Mouse (Mus musculus): ENCODE data around the gene Cacna1d. TPM values are rescaled to one million over a fixed set of nuclear protein-coding genes. Genes with fewer than 3 reads are reported as not detected.

Cacna1d gene
- total RNA-seq, 2 experiments from 2014 or later: 0.36 to 0.38 TPM

DNA sequence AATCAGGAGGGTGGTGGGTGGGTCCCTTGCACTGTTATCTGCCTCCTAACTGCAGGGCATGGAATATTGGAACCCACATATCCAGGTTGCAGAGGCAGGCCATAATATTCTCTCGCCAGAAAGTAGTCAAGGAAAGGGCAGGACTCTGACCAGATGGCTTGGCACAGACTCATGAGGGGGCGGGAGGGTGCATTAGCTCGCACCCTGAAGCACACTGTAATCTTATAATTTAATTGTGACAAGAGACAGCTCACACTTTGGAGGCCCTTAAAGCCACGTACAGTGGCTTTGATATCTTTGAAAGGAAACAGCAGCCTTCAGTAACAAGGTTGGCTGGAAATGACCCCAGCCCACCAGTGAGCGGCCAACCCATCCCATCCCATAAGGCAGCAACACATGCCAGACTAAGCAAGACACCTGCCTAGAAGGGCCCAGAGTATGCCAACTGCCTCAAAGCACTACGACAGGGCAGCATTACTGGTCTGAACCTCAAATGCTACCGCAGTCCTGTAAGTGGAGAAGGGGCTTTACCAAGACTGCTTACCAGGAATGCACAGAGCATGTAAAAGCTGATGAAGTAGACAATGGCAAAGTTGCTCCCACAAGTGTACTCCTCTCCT lies 415.9 kb downstream of the Cacna1d start:
- no peak overlapping the region for H3K4me3 ChIP-seq
- no peak for TF ChIP-seq CTCF (IDR thresholded peaks at IDR 0.05)
- H3K27ac ChIP-seq: no peak overlapping the region
- no peak for DNase-seq
- intact Hi-C loops (cut with DNase I): no loop called here

GRCm38 (mm10) chr14:30068566-30068965 lies 422.7 kb downstream of the Cacna1d start:
- DNase-seq: no peak
- Histone ChIP-seq H3K4me3 (no peak overlapping the region), H3K27ac (no peak overlapping the region)
- TF ChIP-seq CTCF (IDR thresholded peaks at IDR 0.05): no peak
- intact Hi-C loops (cut with DNase I): no loop called here

GRCm38 (mm10) chr14:30066752-30067151 lies 424.5 kb downstream of the Cacna1d start:
- intact Hi-C loops (cut with DNase I): no loop called here
- Histone ChIP-seq H3K4me3 (no peak overlapping the region), H3K27ac (no peak overlapping the region)
- TF ChIP-seq CTCF (IDR thresholded peaks at IDR 0.05): no peak
- DNase-seq: no peak

DNA sequence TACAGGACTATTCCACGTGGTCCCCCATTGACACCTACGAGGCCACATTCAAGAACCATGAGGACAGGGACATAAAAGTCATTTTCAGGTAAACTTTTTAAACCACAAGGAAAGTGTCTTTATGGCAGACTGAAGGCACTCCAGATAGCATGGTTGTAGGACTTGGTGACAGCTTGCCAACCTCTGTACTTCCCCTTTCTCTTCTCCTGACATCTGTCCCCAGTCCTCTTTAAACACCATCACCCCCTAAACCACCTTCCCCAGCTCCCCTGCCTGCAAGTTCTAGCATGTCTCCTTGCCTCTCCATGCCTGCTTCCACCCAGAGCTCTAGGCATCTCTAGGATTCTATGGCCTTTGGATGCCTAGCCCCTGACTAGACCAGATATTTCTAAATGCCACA lies 426.4 kb downstream of the Cacna1d start:
- DNase-seq: no peak
- no peak overlapping the region for H3K27ac ChIP-seq
- intact Hi-C loops (cut with DNase I): no loop called here
- no peak overlapping the region for H3K4me3 ChIP-seq
- TF ChIP-seq CTCF (IDR thresholded peaks at IDR 0.05): no peak

DNA sequence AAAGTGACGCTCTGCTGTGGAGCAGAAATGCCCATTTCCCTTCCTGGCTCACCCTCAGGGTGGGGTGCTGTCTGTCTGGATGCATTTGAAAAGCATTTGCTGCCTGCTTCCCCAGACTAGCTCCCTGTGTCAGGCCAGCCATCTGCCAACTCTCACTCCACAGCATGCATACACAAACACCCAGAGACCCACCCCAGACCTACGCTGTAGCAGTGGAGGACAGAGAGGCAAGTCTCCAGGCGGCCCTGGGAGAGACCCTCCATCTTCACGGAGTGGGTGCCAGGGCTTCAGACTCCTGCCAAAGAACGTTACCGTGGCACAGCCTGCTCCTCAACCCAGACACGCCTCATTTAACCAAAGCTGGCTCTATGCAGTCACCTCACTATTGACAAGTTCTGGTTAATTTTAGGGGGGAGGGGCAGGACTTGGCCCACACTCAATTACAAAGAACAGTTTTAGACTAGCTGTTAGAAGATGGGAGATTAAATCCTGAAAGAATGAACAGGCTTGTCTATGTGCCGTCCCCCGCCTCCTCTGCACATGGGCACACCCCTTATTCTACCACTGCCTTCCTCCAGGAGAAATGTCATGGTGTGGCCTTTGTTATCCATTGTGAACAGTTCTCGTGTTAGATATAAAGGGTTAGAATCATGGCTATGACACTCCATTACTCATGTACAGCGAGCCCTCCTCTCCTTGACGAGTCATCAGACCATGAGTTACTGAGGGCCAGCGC lies 435.1 kb downstream of the Cacna1d start:
- intact Hi-C loops (cut with DNase I): no loop called here
- no peak for DNase-seq
- TF ChIP-seq CTCF (IDR thresholded peaks at IDR 0.05): no peak
- Histone ChIP-seq H3K27ac (no peak overlapping the region), H3K4me3 (no peak overlapping the region)

DNA sequence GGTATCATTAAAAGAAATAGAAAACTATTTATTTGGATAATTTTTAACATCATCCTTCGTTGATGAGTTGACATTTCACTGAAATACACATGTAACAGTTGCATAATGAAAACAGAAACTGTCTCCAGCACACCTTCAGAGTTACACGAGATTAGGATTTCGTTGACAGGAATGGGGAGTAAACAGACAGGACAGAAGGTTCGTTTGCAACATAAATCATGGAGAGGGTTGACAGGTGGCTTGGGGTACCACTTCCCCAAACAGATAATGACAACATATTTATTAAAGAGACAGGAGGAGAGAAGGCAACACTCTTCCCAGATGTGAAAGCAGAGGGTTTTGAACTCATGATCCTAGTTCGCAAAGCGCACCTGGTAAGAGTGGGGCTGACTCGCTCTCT lies 436.3 kb downstream of the Cacna1d start:
- Histone ChIP-seq H3K4me3 (no peak overlapping the region), H3K27ac (no peak overlapping the region)
- intact Hi-C loops (cut with DNase I): no loop called here
- no peak for DNase-seq
- no peak for TF ChIP-seq CTCF (IDR thresholded peaks at IDR 0.05)

- Histone ChIP-seq H3K27ac (no peak overlapping the region), H3K4me3 (no peak overlapping the region)
- no peak for DNase-seq
- intact Hi-C loops (cut with DNase I): no loop called here
- no peak for TF ChIP-seq CTCF (IDR thresholded peaks at IDR 0.05)
Measured at GRCm38 (mm10) chr14:30050280-30050679, 441.0 kb downstream of the Cacna1d start.

GRCm38 (mm10) chr14:30048049-30048448 lies 443.2 kb downstream of the Cacna1d start:
- H3K4me3 ChIP-seq: no peak overlapping the region
- DNase-seq: no peak
- peak; percentile 25 for TF ChIP-seq CTCF (IDR thresholded peaks at IDR 0.05)
- no peak overlapping the region for H3K27ac ChIP-seq
- intact Hi-C loops (cut with DNase I): no loop called here

GRCm38 (mm10) chr14:30046976-30047375 lies 444.3 kb downstream of the Cacna1d start:
- no peak for DNase-seq
- intact Hi-C loops (cut with DNase I): no loop called here
- Histone ChIP-seq H3K4me3 (no peak overlapping the region), H3K27ac (no peak overlapping the region)
- TF ChIP-seq CTCF (IDR thresholded peaks at IDR 0.05): no peak

DNA sequence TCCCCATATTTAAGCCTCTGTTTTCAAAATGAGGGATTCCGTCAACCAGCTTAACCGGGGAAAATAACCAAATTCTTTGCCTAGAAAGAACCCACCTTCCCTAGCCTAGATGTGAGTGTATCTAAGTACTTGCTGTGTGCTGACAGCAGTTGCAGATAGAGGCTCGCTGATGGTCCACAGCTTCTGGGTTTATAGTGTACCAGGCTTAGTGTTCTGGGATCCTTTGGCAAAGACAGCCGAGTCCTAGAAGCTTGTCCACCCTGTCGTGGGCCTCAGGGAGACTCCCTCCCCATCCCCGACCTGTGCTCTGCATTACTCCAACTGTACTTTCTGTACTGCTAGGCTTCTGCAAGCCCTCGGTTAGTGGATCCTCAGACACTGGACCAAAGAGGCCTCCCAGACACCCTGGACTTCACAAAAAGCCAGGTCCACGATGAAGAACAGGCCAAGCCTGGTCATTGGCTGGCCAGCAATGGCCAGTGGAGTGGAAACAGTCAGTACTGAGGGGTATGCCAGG lies 445.5 kb downstream of the Cacna1d start:
- TF ChIP-seq CTCF (IDR thresholded peaks at IDR 0.05): no peak
- no peak overlapping the region for H3K27ac ChIP-seq
- intact Hi-C loops (cut with DNase I): no loop called here
- no peak for DNase-seq
- no peak overlapping the region for H3K4me3 ChIP-seq

DNA sequence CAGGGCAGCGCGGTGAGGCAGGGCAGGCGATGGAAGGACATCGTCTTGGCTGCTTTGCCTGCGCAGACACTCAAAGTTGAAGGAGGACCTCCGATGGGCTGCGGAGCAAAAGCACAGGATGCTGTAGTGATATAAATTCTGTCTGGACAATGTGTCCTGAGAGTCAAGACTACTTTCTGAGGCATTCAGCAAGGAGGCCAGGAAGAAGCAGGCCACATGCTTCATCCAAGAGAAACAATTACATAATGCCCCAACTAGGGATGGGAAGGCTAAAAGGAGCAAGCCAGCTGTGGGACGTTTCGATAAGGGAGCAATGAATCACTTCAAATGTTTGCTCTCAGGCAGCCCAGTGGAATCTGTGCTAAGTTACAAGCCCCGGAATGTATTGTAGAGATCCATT lies 446.0 kb downstream of the Cacna1d start:
- no peak for DNase-seq
- Histone ChIP-seq H3K27ac (no peak overlapping the region), H3K4me3 (no peak overlapping the region)
- intact Hi-C loops (cut with DNase I): no loop called here
- TF ChIP-seq CTCF (IDR thresholded peaks at IDR 0.05): no peak

- TF ChIP-seq CTCF (IDR thresholded peaks at IDR 0.05): no peak
- peak; percentile 35 for DNase-seq
- Histone ChIP-seq H3K4me3 (no peak overlapping the region), H3K27ac (no peak overlapping the region)
- intact Hi-C loops (cut with DNase I): no loop called here
Measured at GRCm38 (mm10) chr14:30043356-30043940, 447.8 kb downstream of the Cacna1d start.

- H3K4me3 ChIP-seq: no peak overlapping the region
- no peak overlapping the region for H3K27ac ChIP-seq
- intact Hi-C loops (cut with DNase I): no loop called here
- DNase-seq: no peak
- TF ChIP-seq CTCF (IDR thresholded peaks at IDR 0.05): no peak
Measured at GRCm38 (mm10) chr14:30041836-30042235, 449.4 kb downstream of the Cacna1d start.

All from gastrocnemius, adult 2 months (tissue).